Mouse (Mus musculus) testis, adult 2 months (tissue): ENCODE data around the gene Elfn1.

Experiments used
- CTCF ChIP-seq: fragments of 200-500 bp; IDR thresholded peaks from 2 replicates; pipeline ENCODE4 v1.5.1; 2012; ENCODE audit warnings: low read depth, mild to moderate bottlenecking, inconsistent platforms, low read length, moderate library complexity; ENCODE audit not compliant: control insufficient read depth, insufficient read depth, insufficient replicate concordance
- POLR2A ChIP-seq: fragments of 200-500 bp; IDR thresholded peaks from 2 replicates; pipeline ENCODE4 v1.6.1; 2012; ENCODE audit warnings: low read depth, mild to moderate bottlenecking, inconsistent platforms, low read length, moderate library complexity; ENCODE audit not compliant: control insufficient read depth

GRCm38 (mm10) chr5:139978525-139979276 lies 71.0 kb downstream of the Elfn1 start:
- TF ChIP-seq POLR2A = no peak
- TF ChIP-seq CTCF = no peak
